Mouse (Mus musculus) G1E (cell line): ENCODE measurements around the gene Dcaf6.

Experiments
- CTCF ChIP-seq: IDR thresholded peaks from 2 replicates; pipeline ENCODE4 v1.5.1; 2012; ENCODE audit warnings: low read depth, low read length, inconsistent platforms, mixed read lengths
- GATA1 ChIP-seq: IDR thresholded peaks from 2 replicates; pipeline ENCODE4 v1.6.1; 2012; ENCODE audit warnings: borderline replicate concordance, low read length, inconsistent platforms, mixed read lengths
- POLR2AphosphoS5 ChIP-seq: IDR thresholded peaks from 2 replicates; pipeline ENCODE4 v1.6.1; 2012; ENCODE audit warnings: low read depth, low read length, inconsistent platforms; ENCODE audit not compliant: insufficient replicate concordance

DNA sequence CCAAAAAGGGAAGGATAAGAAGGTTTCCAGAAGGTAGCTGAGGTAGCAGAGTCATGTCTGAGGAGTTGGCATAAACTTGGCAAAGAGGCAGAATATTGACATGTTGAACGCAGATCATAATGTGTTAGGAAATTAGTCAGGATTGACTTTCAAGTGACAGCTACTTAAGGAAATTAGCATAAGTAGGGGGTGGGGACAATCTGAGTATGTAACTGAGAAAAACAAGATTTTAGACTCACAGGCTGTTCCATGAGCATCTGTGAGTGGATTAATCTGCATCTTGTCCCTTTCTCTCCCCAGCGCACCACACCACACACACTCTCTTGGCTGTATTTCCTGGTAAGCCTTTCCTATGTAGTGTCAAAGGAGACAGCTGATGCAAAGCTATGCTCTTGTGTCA is 158.7 kb downstream of the Dcaf6 start:
- TF ChIP-seq CTCF, result no peak
- no peak for TF ChIP-seq POLR2AphosphoS5
- TF ChIP-seq GATA1, result no peak
